Mouse (Mus musculus) adrenal gland, adult 2 months (tissue): ENCODE results near the gene Swi5. TPM values are rescaled to one million over a fixed set of nuclear protein-coding genes. Genes with fewer than 3 reads are reported as not detected.

Source experiments
- DNase-seq: peaks from one replicate; pipeline ENCODE4 v3.0.0; 2021
- polyA plus RNA-seq: library from polyadenylated mRNA; depleted of rRNA; stranded (reverse); fragments of >200 nt; gene quantifications from 2 replicates; pipeline ENCODE4 v1.2.3, GENCODE M21; 2012
- total RNA-seq, 2 experiments: library from RNA; stranded (reverse); gene quantifications; 2 replicates each; pipeline ENCODE4 v1.2.3; 2021

Swi5 gene
- total and polyA plus RNA-seq, 3 experiments, result 317 to 358 (median 324) TPM

GRCm38 (mm10) chr2:32260635-32261034, 27.2 kb downstream of the Swi5 start:
- DNase-seq, result no peak

- peak; percentile 96 for DNase-seq
Observed at GRCm38 (mm10) chr2:32259657-32260417, 28.0 kb downstream of the Swi5 start, which contains the start of gene Uck1. Gene Uck1 (minus strand): TSS chr2:32260159.

- DNase-seq, result no peak
Observed at GRCm38 (mm10) chr2:32258887-32259533, 28.9 kb downstream of the Swi5 start.

DNA sequence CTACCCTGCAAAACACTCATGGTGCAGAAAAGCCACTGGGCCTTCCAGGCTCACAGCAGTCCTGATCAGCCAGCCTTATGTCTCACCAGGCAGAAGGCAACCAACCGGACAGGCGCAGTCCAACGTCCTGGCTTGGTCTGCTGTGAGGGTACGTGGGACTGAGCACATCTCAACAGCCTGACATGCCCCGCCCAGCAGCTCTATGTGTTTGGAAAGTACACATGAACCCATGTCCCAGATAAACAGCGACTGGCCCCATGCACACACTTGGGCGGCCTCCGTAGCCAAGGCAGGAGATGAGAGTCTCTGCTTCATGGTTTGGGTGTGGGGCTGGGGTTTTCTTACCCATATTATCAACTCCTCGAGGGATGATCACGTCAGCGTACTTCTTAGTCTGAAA, 31.6 kb downstream of the Swi5 start:
- no peak for DNase-seq

GRCm38 (mm10) chr2:32254563-32254962, 33.3 kb downstream of the Swi5 start:
- no peak for DNase-seq

DNA sequence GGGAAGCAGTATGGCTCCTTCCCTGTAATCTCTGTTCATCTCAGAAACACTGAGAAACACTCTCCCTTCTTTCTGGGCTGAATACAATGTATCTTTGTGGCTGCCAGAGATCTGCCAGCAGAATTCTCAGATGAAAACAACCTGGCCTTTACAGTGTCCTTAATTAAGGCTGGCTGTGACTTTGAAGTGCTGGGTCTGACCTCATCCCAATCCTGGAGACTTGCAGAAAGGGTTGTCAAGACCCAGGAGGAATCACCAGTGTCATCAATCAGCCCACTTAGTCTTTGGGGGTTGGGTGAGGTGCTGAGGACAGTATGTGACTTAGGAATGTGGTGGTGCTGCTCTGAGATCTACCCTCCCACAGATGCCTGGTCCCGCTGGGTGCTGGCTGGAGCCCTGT, 34.5 kb downstream of the Swi5 start:
- no peak for DNase-seq

- DNase-seq, result no peak
Observed at GRCm38 (mm10) chr2:32252658-32253057, 35.2 kb downstream of the Swi5 start.

- DNase-seq, result peak; percentile 54
Observed at GRCm38 (mm10) chr2:32251791-32252527, 35.9 kb downstream of the Swi5 start.

- peak; percentile 84 for DNase-seq
Observed at GRCm38 (mm10) chr2:32248377-32249361, 39.2 kb downstream of the Swi5 start.

- DNase-seq, result peak; percentile 61
Observed at GRCm38 (mm10) chr2:32246741-32247140, 41.1 kb downstream of the Swi5 start.

- no peak for DNase-seq
Observed at GRCm38 (mm10) chr2:32242986-32243385, 44.9 kb downstream of the Swi5 start.

DNA sequence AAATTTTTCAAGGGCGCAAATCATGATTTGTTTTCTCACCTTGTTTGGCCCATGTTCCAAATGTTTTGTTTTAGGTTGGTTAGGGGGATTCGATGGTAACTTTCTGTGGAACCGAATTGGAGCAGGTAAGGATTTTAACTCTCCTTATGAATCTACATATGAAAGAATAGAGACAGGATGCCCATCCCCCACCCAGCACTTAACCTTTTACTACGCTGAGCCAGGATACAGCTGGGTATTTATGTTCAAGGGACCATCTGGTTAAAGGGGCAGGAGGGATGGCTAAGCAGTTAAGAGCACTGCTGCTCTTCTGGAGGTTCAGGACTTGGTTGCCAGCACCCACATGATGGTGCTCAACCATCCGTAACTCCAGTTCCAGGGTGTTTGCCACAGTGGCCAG, 47.3 kb downstream of the Swi5 start:
- DNase-seq, result no peak

DNA sequence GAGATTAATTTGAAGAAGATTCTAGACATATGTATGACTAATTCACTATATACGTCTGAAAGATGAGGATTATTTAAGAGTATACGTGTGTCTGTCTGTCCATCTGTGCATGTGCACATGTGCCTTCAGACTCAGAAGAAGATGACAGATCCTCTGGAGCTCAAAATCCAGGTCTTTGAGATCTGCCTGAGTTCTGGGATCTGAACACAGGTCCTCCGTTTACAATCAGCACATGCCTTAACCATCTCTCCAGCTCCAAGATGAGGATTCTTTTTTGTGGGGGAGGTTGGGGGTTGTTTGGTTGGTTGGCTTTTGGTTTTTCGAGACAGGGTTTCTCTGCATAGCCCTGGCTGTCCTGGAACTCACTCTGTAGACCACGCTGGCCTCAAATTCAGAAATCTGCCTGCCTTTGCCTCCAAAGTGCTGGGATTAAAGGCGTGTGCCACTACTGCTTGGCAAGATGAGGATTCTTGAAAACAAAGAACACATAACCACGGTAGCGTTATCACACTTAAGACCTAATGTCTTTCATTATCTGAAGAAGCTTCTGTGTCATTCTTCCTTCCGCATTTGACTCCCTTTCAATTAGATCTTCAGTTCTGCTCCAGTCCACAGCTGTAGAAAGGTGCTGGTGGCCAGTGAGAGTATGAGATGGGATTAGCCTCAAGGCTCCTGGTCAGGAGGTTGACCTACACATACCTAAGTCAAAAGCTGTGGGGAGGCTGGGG, 49.0 kb downstream of the Swi5 start:
- DNase-seq, result no peak

DNA sequence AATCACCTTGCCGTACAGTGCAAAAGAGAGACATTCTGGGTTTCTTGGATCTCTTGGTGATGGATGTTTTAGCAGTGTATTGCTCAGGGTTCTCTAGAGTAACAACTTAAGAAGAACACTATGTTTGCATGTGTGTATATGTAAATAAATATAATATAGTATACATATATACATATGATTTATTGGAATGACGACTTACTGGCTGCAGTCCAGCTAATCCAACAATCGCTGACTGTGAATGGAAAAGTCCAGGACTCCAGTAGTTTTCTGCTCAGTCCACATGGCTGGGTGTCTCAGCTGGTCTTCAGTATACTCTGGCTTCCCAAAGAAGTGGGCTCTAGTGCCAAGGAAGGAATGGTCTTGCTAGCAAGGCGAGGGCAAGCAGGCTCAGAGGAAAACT, 50.3 kb downstream of the Swi5 start:
- no peak for DNase-seq

DNA sequence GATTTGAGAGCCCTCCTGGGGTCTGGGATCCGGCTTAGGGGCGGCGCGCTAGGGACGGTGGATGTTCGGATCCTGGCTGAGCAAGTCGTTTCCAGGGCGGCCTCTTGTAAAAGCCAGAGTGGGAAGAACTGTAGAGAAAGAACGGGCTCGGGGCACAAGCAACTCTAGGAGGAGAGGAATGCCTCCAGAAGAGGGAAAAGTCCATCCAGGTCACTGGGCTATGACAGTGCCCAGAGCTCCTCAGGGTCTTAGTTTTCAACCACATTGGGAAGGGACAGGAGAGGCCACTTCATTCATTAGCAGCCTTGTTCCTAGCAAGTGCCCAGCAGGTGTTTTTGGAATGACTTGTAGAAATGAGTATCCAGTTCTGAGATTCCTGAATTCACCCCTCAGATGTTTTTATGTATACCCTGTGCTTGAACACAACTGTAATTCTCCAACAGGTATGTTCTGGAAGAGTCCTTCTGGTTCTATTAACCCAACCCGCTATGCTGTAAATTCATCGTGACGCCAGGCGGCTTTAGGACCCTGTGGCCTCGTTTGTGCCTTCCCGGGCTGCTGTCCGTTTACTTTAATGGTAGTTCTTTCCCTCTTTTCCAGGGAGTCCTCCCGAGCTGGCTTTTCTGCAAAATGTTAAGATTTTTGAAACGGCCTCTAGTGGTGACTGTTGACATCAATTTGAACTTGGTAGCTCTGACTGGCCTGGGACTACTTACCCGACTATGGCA, 51.0 kb downstream of the Swi5 start:
- peak; percentile 72 for DNase-seq

DNA sequence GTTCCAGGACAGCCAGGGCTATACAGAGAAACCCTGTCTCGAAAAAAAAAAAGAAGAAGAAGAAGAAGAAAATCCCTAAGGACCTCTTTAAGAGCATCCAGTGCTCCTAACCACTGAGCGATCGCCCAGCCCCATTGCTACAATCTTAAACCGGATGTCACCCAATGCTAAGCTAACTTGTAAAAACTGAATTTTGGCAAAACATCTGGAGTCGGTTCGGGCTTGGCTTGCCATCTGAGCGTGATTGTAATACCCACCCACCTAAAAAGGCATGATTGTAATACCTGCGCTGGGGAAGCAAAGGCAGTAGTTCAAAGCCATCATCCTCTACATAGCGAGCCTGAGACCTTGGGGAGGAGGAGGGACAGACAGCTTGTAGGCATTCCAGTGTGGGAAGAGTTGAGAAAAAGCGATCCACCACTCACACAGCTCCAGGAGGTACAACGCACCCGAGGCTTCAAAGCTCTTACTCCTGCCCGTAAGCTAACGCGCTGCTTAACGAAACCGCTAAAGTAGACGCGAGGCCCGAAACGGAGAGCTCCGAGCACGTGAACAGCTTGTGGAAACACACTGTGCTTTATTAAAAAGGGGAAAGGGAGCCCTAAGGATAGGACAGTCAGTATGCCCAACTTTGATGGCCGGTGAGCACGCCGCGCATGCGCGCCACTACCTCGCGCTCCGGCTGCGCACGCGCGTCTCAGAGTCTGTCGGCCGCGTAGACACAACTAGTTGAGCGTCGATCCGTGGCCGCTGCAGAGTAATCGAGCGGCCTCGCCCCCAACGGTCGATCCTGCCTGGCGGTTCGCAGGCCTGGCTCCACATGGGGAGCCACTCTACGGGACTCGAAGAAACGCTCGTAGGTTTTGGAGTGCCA, 51.8 kb downstream of the Swi5 start, which contains the start of gene Pomt1:
TSS of gene Pomt1 (plus strand) at position 705 of the 874 bp plus-strand sequence.
- DNase-seq, result peak; percentile 94

DNA sequence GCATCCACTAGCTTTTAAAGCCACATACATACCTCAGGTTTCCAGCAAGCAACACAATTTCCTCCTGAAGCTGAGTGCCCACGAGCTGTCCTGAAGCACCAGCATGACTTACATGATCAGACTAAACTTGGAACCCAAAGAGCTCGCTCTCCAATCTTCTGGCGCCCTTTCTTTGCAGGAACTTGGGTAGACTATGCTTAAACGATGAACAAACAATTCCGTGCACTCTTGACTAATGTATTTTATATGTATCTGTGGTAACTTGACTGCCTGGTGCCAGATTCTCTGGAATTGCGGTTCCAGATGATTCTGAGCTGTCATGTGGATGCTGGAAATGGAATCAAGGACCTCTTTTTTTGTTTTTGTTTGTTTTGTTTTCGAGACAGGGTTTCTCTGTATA, 52.4 kb downstream of the Swi5 start:
- no peak for DNase-seq
